Mouse (Mus musculus): ENCODE results near the gene Ccdc47.
A peak's percentile ranks its signal among the peaks of the same experiment; 100 is the strongest.

Ccdc47 gene

GRCm38 (mm10) chr11:106195341-106195740 lies 20.8 kb downstream of the Ccdc47 start:
- DNase-seq: no peak

GRCm38 (mm10) chr11:106194891-106195290 lies 21.3 kb downstream of the Ccdc47 start:
- DNase-seq: no peak

- DNase-seq: no peak
Observed at GRCm38 (mm10) chr11:106194155-106194541, 22.0 kb downstream of the Ccdc47 start.

GRCm38 (mm10) chr11:106193371-106194154 lies 22.6 kb downstream of the Ccdc47 start:
- peak; percentile 98 for DNase-seq

GRCm38 (mm10) chr11:106192657-106193370 lies 23.3 kb downstream of the Ccdc47 start:
- DNase-seq: no peak

GRCm38 (mm10) chr11:106192241-106192640 lies 23.9 kb downstream of the Ccdc47 start:
- DNase-seq: no peak

- DNase-seq: no peak
Observed at GRCm38 (mm10) chr11:106191716-106192115, 24.4 kb downstream of the Ccdc47 start.

- no peak for DNase-seq
Observed at GRCm38 (mm10) chr11:106187326-106187725, 28.8 kb downstream of the Ccdc47 start.

GRCm38 (mm10) chr11:106180449-106180801 lies 35.7 kb downstream of the Ccdc47 start:
- DNase-seq: no peak

- DNase-seq: no peak
Observed at GRCm38 (mm10) chr11:106179711-106180448, 36.3 kb downstream of the Ccdc47 start.

- no peak for DNase-seq
Observed at GRCm38 (mm10) chr11:106178036-106178782, 37.9 kb downstream of the Ccdc47 start.

GRCm38 (mm10) chr11:106176372-106176771 lies 39.8 kb downstream of the Ccdc47 start:
- DNase-seq: no peak

- no peak for DNase-seq
Observed at GRCm38 (mm10) chr11:106175081-106175480, 41.1 kb downstream of the Ccdc47 start.

GRCm38 (mm10) chr11:106174372-106174771 lies 41.8 kb downstream of the Ccdc47 start:
- DNase-seq: no peak

- DNase-seq: no peak
Observed at GRCm38 (mm10) chr11:106173228-106173627, 42.9 kb downstream of the Ccdc47 start.

- DNase-seq: peak; percentile 40
Observed at GRCm38 (mm10) chr11:106170807-106171206, 45.3 kb downstream of the Ccdc47 start.

- no peak for DNase-seq
Observed at GRCm38 (mm10) chr11:106167435-106167834, 48.7 kb downstream of the Ccdc47 start.

GRCm38 (mm10) chr11:106164601-106165180 lies 51.5 kb downstream of the Ccdc47 start:
- no peak for DNase-seq

- DNase-seq: no peak
Observed at GRCm38 (mm10) chr11:106163546-106163945, 52.6 kb downstream of the Ccdc47 start.

GRCm38 (mm10) chr11:106162237-106162636 lies 53.9 kb downstream of the Ccdc47 start:
- no peak for DNase-seq

GRCm38 (mm10) chr11:106160841-106161721 lies 55.1 kb downstream of the Ccdc47 start, which contains the start of the genes Gm10840 and Limd2:
TSS of gene Gm10840 (plus strand) at chr11:106160850.
TSS of gene Limd2 (minus strand) at chr11:106160860.
- peak; percentile 72 for DNase-seq

All from embryo, embryonic 11 days (tissue).